Mouse (Mus musculus) heart, embryonic 12.5 days (tissue): ENCODE results near the gene Rgs12. TPM values are rescaled to one million over a fixed set of nuclear protein-coding genes. Genes with fewer than 3 reads are reported as not detected.

ENCODE experiments used
- ATAC-seq: fragments of 200-750 bp; cut with Nextera tagmentation; 2 replicates; pipeline ENCODE4 v1.8.0; 2017; ENCODE audit warnings: moderate TSS enrichment, moderate library complexity; ENCODE audit not compliant: insufficient number of reproducible peaks, low FRiP score
- H3K27ac ChIP-seq: fragments of 300-500 bp; sonication (generic); 2 replicates; pipeline ENCODE4 v1.5.1; 2016; ENCODE audit warnings: mild to moderate bottlenecking, moderate library complexity; ENCODE audit not compliant: poor library complexity, severe bottlenecking
- H3K27me3 ChIP-seq: fragments of 300-500 bp; sonication (generic); replicated peaks from 2 replicates; pipeline ENCODE4 v1.6.1; 2016; ENCODE audit warnings: mild to moderate bottlenecking, moderate library complexity
- H3K36me3 ChIP-seq: fragments of 300-500 bp; sonication (generic); 2 replicates; pipeline ENCODE4 v1.6.1; 2016; ENCODE audit warnings: mild to moderate bottlenecking, moderate library complexity
- H3K4me1 ChIP-seq: fragments of 300-500 bp; sonication (generic); replicated peaks from 2 replicates; pipeline ENCODE4 v1.6.1; 2016; ENCODE audit warnings: mild to moderate bottlenecking
- H3K4me2 ChIP-seq: fragments of 300-500 bp; sonication (generic); 2 replicates; pipeline ENCODE4 v1.6.1; 2016; ENCODE audit warnings: mild to moderate bottlenecking, moderate library complexity
- H3K4me3 ChIP-seq: fragments of 300-500 bp; sonication (generic); 2 replicates; pipeline ENCODE4 v1.5.1; 2016; ENCODE audit warnings: mild to moderate bottlenecking
- H3K9ac ChIP-seq: fragments of 300-500 bp; sonication (generic); 2 replicates; pipeline ENCODE4 v1.6.1; 2016; ENCODE audit warnings: mild to moderate bottlenecking, moderate library complexity
- H3K9me3 ChIP-seq: fragments of 300-500 bp; sonication (generic); replicated peaks from 2 replicates; pipeline ENCODE4 v1.6.1; 2016; ENCODE audit warnings: mild to moderate bottlenecking, moderate library complexity
- WGBS: fragments of 180-500 bp; shearing (Covaris S2); methylation state at CpG from one replicate; pipeline ENCODE4 v1.1.7; 2016; 5-methylcytosine and 5-hydroxymethylcytosine counted together
- polyA plus RNA-seq: library from polyadenylated mRNA; unstranded; fragments of >200 nt; fragmentation: Nextera tagmentation; extraction: Ambion mirVana; gene quantifications from 2 replicates; pipeline ENCODE4 v1.2.1, GENCODE M21; 2016

Rgs12 gene
- polyA plus RNA-seq, 1 experiment from 2014 or later: 35.6 TPM

- ATAC-seq: no peak
- WGBS: 57% methylated on average over 1 of the region's 1 CpGs
- Histone ChIP-seq H3K36me3 (no peaks in the 10 kb centered on the region), H3K9me3 (no peaks in the 10 kb centered on the region), H3K27ac (no peak overlapping the region), H3K4me3 (peak overlapping the region; percentile 67; the same call in 1 of the 2 replicates), H3K4me2 (peak overlapping the region; percentile 93), H3K27me3 (peaks cover 44% of the 10 kb centered on the region), H3K4me1 (peaks cover 33% of the 10 kb centered on the region), H3K9ac (0 out of 2 replicates have a peak overlapping the region, but pooled peaks have one; percentile 79)
These were observed 109.0 kb downstream of the Rgs12 start for GRCm38 (mm10) chr5:35058216-35058615.

GRCm38 (mm10) chr5:35060098-35060497 is 110.9 kb downstream of the Rgs12 start:
- Histone ChIP-seq H3K27ac (peak overlapping the region; percentile 69), H3K27me3 (peaks cover 38% of the 10 kb centered on the region), H3K9me3 (no peaks in the 10 kb centered on the region), H3K4me3 (no peak overlapping the region), H3K9ac (no peak overlapping the region), H3K36me3 (0 out of 2 replicates have a peak, but pooled peaks cover 3% of the 10 kb centered on the region), H3K4me1 (peaks cover 33% of the 10 kb centered on the region), H3K4me2 (no peak overlapping the region)
- 41% methylated on average over 3 of the region's 3 CpGs for WGBS
- ATAC-seq: no peak

GRCm38 (mm10) chr5:35069841-35070240 is 120.6 kb downstream of the Rgs12 start:
- Histone ChIP-seq H3K4me2 (no peak overlapping the region), H3K4me3 (no peak overlapping the region), H3K4me1 (0 out of 2 replicates have a peak, but pooled peaks cover 5% of the 10 kb centered on the region), H3K27ac (no peak overlapping the region), H3K9me3 (no peaks in the 10 kb centered on the region), H3K27me3 (0 out of 2 replicates have a peak, but pooled peaks cover 4% of the 10 kb centered on the region), H3K36me3 (peaks cover 8% of the 10 kb centered on the region; the same call in 1 of the 2 replicates), H3K9ac (no peak overlapping the region)
- WGBS: 84% methylated on average over 2 of the region's 2 CpGs
- ATAC-seq: no peak

GRCm38 (mm10) chr5:35070314-35070713 is 121.1 kb downstream of the Rgs12 start:
- no peak for ATAC-seq
- Histone ChIP-seq H3K4me1 (0 out of 2 replicates have a peak, but pooled peaks cover 5% of the 10 kb centered on the region), H3K9ac (no peak overlapping the region), H3K27ac (no peak overlapping the region), H3K9me3 (no peaks in the 10 kb centered on the region), H3K36me3 (peaks cover 5% of the 10 kb centered on the region; the same call in 1 of the 2 replicates), H3K4me2 (no peak overlapping the region), H3K4me3 (no peak overlapping the region), H3K27me3 (0 out of 2 replicates have a peak, but pooled peaks cover 4% of the 10 kb centered on the region)
- 79% methylated on average over 8 of the region's 8 CpGs for WGBS

GRCm38 (mm10) chr5:35070953-35071352 is 121.7 kb downstream of the Rgs12 start:
- no peak for ATAC-seq
- H3K27ac ChIP-seq: no peak overlapping the region
- H3K9ac ChIP-seq: no peak overlapping the region
- H3K27me3 ChIP-seq: 0 out of 2 replicates have a peak, but pooled peaks cover 4% of the 10 kb centered on the region
- no peak overlapping the region for H3K4me2 ChIP-seq
- no peaks in the 10 kb centered on the region for H3K9me3 ChIP-seq
- peaks cover 10% of the 10 kb centered on the region; the same call in 1 of the 2 replicates for H3K36me3 ChIP-seq
- no peak overlapping the region for H3K4me3 ChIP-seq
- H3K4me1 ChIP-seq: 0 out of 2 replicates have a peak, but pooled peaks cover 5% of the 10 kb centered on the region
- 65% methylated on average over 7 of the region's 7 CpGs for WGBS

GRCm38 (mm10) chr5:35071855-35072254 is 122.6 kb downstream of the Rgs12 start:
- Histone ChIP-seq H3K27me3 (0 out of 2 replicates have a peak, but pooled peaks cover 7% of the 10 kb centered on the region), H3K27ac (no peak overlapping the region), H3K36me3 (peaks cover 14% of the 10 kb centered on the region), H3K9me3 (no peaks in the 10 kb centered on the region), H3K4me3 (no peak overlapping the region), H3K4me2 (no peak overlapping the region), H3K9ac (no peak overlapping the region), H3K4me1 (0 out of 2 replicates have a peak, but pooled peaks cover 5% of the 10 kb centered on the region)
- 84% methylated on average over 6 of the region's 6 CpGs for WGBS
- no peak for ATAC-seq

- H3K27me3 ChIP-seq: peaks cover 11% of the 10 kb centered on the region
- H3K4me2 ChIP-seq: no peak overlapping the region
- H3K9ac ChIP-seq: no peak overlapping the region
- H3K9me3 ChIP-seq: no peaks in the 10 kb centered on the region
- 59% methylated on average over 11 of the region's 11 CpGs for WGBS
- 0 out of 2 replicates have a peak, but pooled peaks cover 5% of the 10 kb centered on the region for H3K4me1 ChIP-seq
- H3K36me3 ChIP-seq: peaks cover 23% of the 10 kb centered on the region
- no peak overlapping the region for H3K27ac ChIP-seq
- ATAC-seq: no peak
- no peak overlapping the region for H3K4me3 ChIP-seq
These were observed 124.0 kb downstream of the Rgs12 start for GRCm38 (mm10) chr5:35073235-35073634.

- Histone ChIP-seq H3K9ac (no peak overlapping the region), H3K4me3 (no peak overlapping the region), H3K36me3 (peaks cover 27% of the 10 kb centered on the region), H3K9me3 (no peaks in the 10 kb centered on the region), H3K4me2 (no peak overlapping the region), H3K4me1 (0 out of 2 replicates have a peak, but pooled peaks cover 5% of the 10 kb centered on the region), H3K27me3 (peaks cover 18% of the 10 kb centered on the region), H3K27ac (no peak overlapping the region)
- WGBS: 52% methylated on average over 9 of the region's 9 CpGs
- ATAC-seq: peak; percentile 24; the same call in 1 of the 2 replicates
These were observed 124.7 kb downstream of the Rgs12 start for GRCm38 (mm10) chr5:35073992-35074391.

GRCm38 (mm10) chr5:35076369-35076768 is 127.1 kb downstream of the Rgs12 start:
- H3K36me3 ChIP-seq: peaks cover 27% of the 10 kb centered on the region
- WGBS: 78% methylated on average over 1 of the region's 1 CpGs
- no peaks in the 10 kb centered on the region for H3K9me3 ChIP-seq

GRCm38 (mm10) chr5:35079101-35079500 is 129.9 kb downstream of the Rgs12 start:
- Histone ChIP-seq H3K9ac (no peak overlapping the region; the same call in 1 of the 2 replicates), H3K9me3 (no peaks in the 10 kb centered on the region), H3K4me3 (no peak overlapping the region), H3K4me2 (no peak overlapping the region), H3K27ac (no peak overlapping the region), H3K36me3 (peaks cover 27% of the 10 kb centered on the region), H3K4me1 (peaks cover 16% of the 10 kb centered on the region), H3K27me3 (peaks cover 36% of the 10 kb centered on the region)
- whole genome bisulfite sequencing: 40% methylated on average over 18 of the region's 18 CpGs
- no peak for ATAC-seq

More at GRCm38 (mm10) chr5:35076369-35076768, 127.1 kb downstream of the Rgs12 start:
- no peak overlapping the region for H3K4me2 ChIP-seq
- no peak overlapping the region for H3K27ac ChIP-seq
- no peak overlapping the region for H3K9ac ChIP-seq
- H3K4me1 ChIP-seq: peaks cover 15% of the 10 kb centered on the region
- peaks cover 36% of the 10 kb centered on the region for H3K27me3 ChIP-seq
- no peak for ATAC-seq
- H3K4me3 ChIP-seq: no peak overlapping the region

GRCm38 (mm10) chr5:35084913-35085312 is 135.7 kb downstream of the Rgs12 start:
- no peak overlapping the region for H3K9ac ChIP-seq

More at GRCm38 (mm10) chr5:35084913-35085312, 135.7 kb downstream of the Rgs12 start:
- H3K36me3 ChIP-seq: no peaks in the 10 kb centered on the region
- 71% methylated on average over 3 of the region's 3 CpGs for WGBS
- peaks cover 11% of the 10 kb centered on the region for H3K27me3 ChIP-seq
- no peak overlapping the region for H3K4me3 ChIP-seq
- H3K4me2 ChIP-seq: no peak overlapping the region
- peaks cover 10% of the 10 kb centered on the region for H3K4me1 ChIP-seq
- H3K9me3 ChIP-seq: no peaks in the 10 kb centered on the region
- no peak for ATAC-seq
- no peak overlapping the region for H3K27ac ChIP-seq
